Mouse (Mus musculus) forebrain, embryonic 16.5 days (tissue): Measurements from ENCODE around the gene Zfp319. TPM values are rescaled to one million over a fixed set of nuclear protein-coding genes. Genes with fewer than 3 reads are reported as not detected.

ENCODE experiments used
- ATAC-seq: fragments of 200-750 bp; cut with Nextera tagmentation; 2 replicates; pipeline ENCODE4 v1.8.0; 2017; ENCODE audit warnings: mild to moderate bottlenecking, moderate library complexity
- H3K27ac ChIP-seq: fragments of 300-500 bp; sonication (generic); 2 replicates; pipeline ENCODE4 v1.5.1; 2014; ENCODE audit warnings: low read length, control low read depth
- H3K27me3 ChIP-seq: fragments of 300-500 bp; sonication (generic); replicated peaks from 2 replicates; pipeline ENCODE4 v1.6.1; 2014; ENCODE audit warnings: low read length; ENCODE audit not compliant: control insufficient read depth, insufficient read depth
- H3K36me3 ChIP-seq: fragments of 300-500 bp; sonication (generic); 2 replicates; pipeline ENCODE4 v1.6.1; 2014; ENCODE audit not compliant: control insufficient read depth, insufficient read depth
- H3K4me1 ChIP-seq: fragments of 300-500 bp; sonication (generic); replicated peaks from 2 replicates; pipeline ENCODE4 v1.6.1; 2014; ENCODE audit warnings: low read length; ENCODE audit not compliant: control insufficient read depth, insufficient read depth
- H3K4me2 ChIP-seq: fragments of 300-500 bp; sonication (generic); 2 replicates; pipeline ENCODE4 v1.6.1; 2014; ENCODE audit warnings: mild to moderate bottlenecking, low read length, control low read depth
- H3K4me3 ChIP-seq: fragments of 300-500 bp; sonication (generic); replicated peaks from 2 replicates; pipeline ENCODE4 v1.5.1; 2014; ENCODE audit warnings: mild to moderate bottlenecking, low read length, control low read depth
- H3K9ac ChIP-seq: fragments of 300-500 bp; sonication (generic); replicated peaks from 2 replicates; pipeline ENCODE4 v1.6.1; 2014; ENCODE audit warnings: low read depth, low read length, control low read depth
- H3K9me3 ChIP-seq: fragments of 300-500 bp; sonication (generic); 2 replicates; pipeline ENCODE4 v1.6.1; 2016; ENCODE audit warnings: low read length; ENCODE audit not compliant: control insufficient read depth
- WGBS: fragments of 180-500 bp; shearing (Covaris S2); extraction: QIAGEN DNeasy Blood & Tissue Kit; methylation state at CpG from one replicate; pipeline ENCODE4 v1.1.7; 2014; 5-methylcytosine and 5-hydroxymethylcytosine counted together
- polyA plus RNA-seq: library from polyadenylated mRNA; unstranded; fragments of >200 nt; fragmentation: Nextera tagmentation; extraction: Ambion mirVana; gene quantifications from 2 replicates; pipeline ENCODE4 v1.2.1, GENCODE M21; 2015

The Zfp319 gene
- polyA plus RNA-seq, 1 experiment from 2014 or later, result 19.8 TPM

- Histone ChIP-seq H3K27ac (no peak overlapping the region), H3K9ac (peak overlapping the region; percentile 58), H3K4me3 (peak overlapping the region; percentile 44), H3K9me3 (no peaks in the 10 kb centered on the region), H3K4me2 (peak overlapping the region; percentile 78), H3K36me3 (peaks cover 6% of the 10 kb centered on the region; the same call in 1 of the 2 replicates), H3K27me3 (no peaks in the 10 kb centered on the region), H3K4me1 (peaks cover 13% of the 10 kb centered on the region)
- ATAC-seq, result peak; percentile 57
- WGBS, result 4% methylated on average over 41 of the region's 41 CpGs
These were observed 11.3 kb downstream of the Zfp319 start for GRCm38 (mm10) chr8:95320224-95321139.

GRCm38 (mm10) chr8:95315350-95315749 is 16.4 kb downstream of the Zfp319 start:
- H3K27me3 ChIP-seq, result no peaks in the 10 kb centered on the region
- no peak overlapping the region for H3K4me3 ChIP-seq
- H3K4me1 ChIP-seq, result peaks cover 11% of the 10 kb centered on the region
- no peak for ATAC-seq
- H3K27ac ChIP-seq, result no peak overlapping the region
- no peaks in the 10 kb centered on the region for H3K9me3 ChIP-seq
- H3K36me3 ChIP-seq, result no peaks in the 10 kb centered on the region
- WGBS, result 96% methylated on average over 1 of the region's 1 CpGs
- no peak overlapping the region for H3K9ac ChIP-seq
- no peak overlapping the region for H3K4me2 ChIP-seq

GRCm38 (mm10) chr8:95314707-95315106 is 17.0 kb downstream of the Zfp319 start:
- Histone ChIP-seq H3K36me3 (no peaks in the 10 kb centered on the region), H3K27ac (no peak overlapping the region), H3K4me1 (peaks cover 9% of the 10 kb centered on the region), H3K4me3 (no peak overlapping the region), H3K9ac (no peak overlapping the region), H3K9me3 (no peaks in the 10 kb centered on the region), H3K27me3 (no peaks in the 10 kb centered on the region), H3K4me2 (no peak overlapping the region)
- WGBS, result 78% methylated on average over 2 of the region's 2 CpGs
- no peak for ATAC-seq

- WGBS, result 88% methylated on average over 6 of the region's 6 CpGs
- ATAC-seq, result no peak
- no peak overlapping the region for H3K9ac ChIP-seq
- no peak overlapping the region for H3K4me2 ChIP-seq
- H3K27ac ChIP-seq, result no peak overlapping the region
- no peaks in the 10 kb centered on the region for H3K27me3 ChIP-seq
- H3K4me1 ChIP-seq, result peaks cover 9% of the 10 kb centered on the region
- H3K4me3 ChIP-seq, result no peak overlapping the region
- H3K36me3 ChIP-seq, result no peaks in the 10 kb centered on the region
- H3K9me3 ChIP-seq, result no peaks in the 10 kb centered on the region
These were observed 17.9 kb downstream of the Zfp319 start for GRCm38 (mm10) chr8:95313857-95314256.

GRCm38 (mm10) chr8:95312836-95313235 is 18.9 kb downstream of the Zfp319 start:
- no peak for ATAC-seq
- Histone ChIP-seq H3K27me3 (no peaks in the 10 kb centered on the region), H3K4me3 (no peak overlapping the region), H3K27ac (no peak overlapping the region), H3K36me3 (no peaks in the 10 kb centered on the region), H3K4me2 (no peak overlapping the region), H3K9ac (no peak overlapping the region), H3K9me3 (no peaks in the 10 kb centered on the region), H3K4me1 (peaks cover 9% of the 10 kb centered on the region)
- WGBS, result 63% methylated on average over 18 of the region's 18 CpGs

GRCm38 (mm10) chr8:95310342-95310970 is 21.3 kb downstream of the Zfp319 start, which contains the start of gene Tepp:
TSS of gene Tepp (plus strand) at chr8:95310566.
- Histone ChIP-seq H3K27me3 (no peaks in the 10 kb centered on the region), H3K9ac (no peak within 1 kb of the TSS), H3K27ac (no peak within 1 kb of the TSS), H3K4me2 (peak within 1 kb of the TSS; percentile 16), H3K4me1 (peaks cover 9% of the 10 kb centered on the region), H3K9me3 (no peaks in the 10 kb centered on the region), H3K36me3 (no peaks in the 10 kb centered on the region), H3K4me3 (no peak within 1 kb of the TSS)
- 13% methylated on average over 6 of the region's 6 CpGs for WGBS
- peak; percentile 64 for ATAC-seq

GRCm38 (mm10) chr8:95306431-95306830 is 25.3 kb downstream of the Zfp319 start, which contains the start of gene Cngb1:
TSS of gene Cngb1 (minus strand) at chr8:95306585.
- no peaks in the 10 kb centered on the region for H3K9me3 ChIP-seq
- H3K27me3 ChIP-seq, result no peaks in the 10 kb centered on the region
- no peak within 1 kb of the TSS for H3K4me3 ChIP-seq
- H3K27ac ChIP-seq, result no peak within 1 kb of the TSS
- WGBS, result 55% methylated on average over 6 of the region's 6 CpGs
- H3K36me3 ChIP-seq, result no peaks in the 10 kb centered on the region
- no peak within 1 kb of the TSS for H3K4me2 ChIP-seq
- H3K4me1 ChIP-seq, result peaks cover 9% of the 10 kb centered on the region
- H3K9ac ChIP-seq, result no peak within 1 kb of the TSS
- no peak for ATAC-seq

- H3K4me2 ChIP-seq, result no peak overlapping the region
- H3K9ac ChIP-seq, result no peak overlapping the region
- H3K4me3 ChIP-seq, result no peak overlapping the region
- no peaks in the 10 kb centered on the region for H3K36me3 ChIP-seq
- H3K4me1 ChIP-seq, result peaks cover 4% of the 10 kb centered on the region
- no peak overlapping the region for H3K27ac ChIP-seq
- no peaks in the 10 kb centered on the region for H3K9me3 ChIP-seq
- 68% methylated on average over 4 of the region's 4 CpGs for WGBS
- no peaks in the 10 kb centered on the region for H3K27me3 ChIP-seq
- ATAC-seq, result no peak
These were observed 26.2 kb downstream of the Zfp319 start for GRCm38 (mm10) chr8:95305526-95305925.

- Histone ChIP-seq H3K36me3 (no peaks in the 10 kb centered on the region), H3K9me3 (no peaks in the 10 kb centered on the region), H3K4me2 (no peak overlapping the region), H3K27me3 (no peaks in the 10 kb centered on the region), H3K4me3 (no peak overlapping the region), H3K4me1 (no peaks in the 10 kb centered on the region), H3K27ac (no peak overlapping the region), H3K9ac (no peak overlapping the region)
- ATAC-seq, result no peak
- WGBS, result 22% methylated on average over 5 of the region's 5 CpGs
These were observed 29.3 kb downstream of the Zfp319 start for GRCm38 (mm10) chr8:95302410-95302809.
